Mouse (Mus musculus): Measurements from ENCODE around the gene Fam214b.
"Not testable (repeated sequence)": the region's sequence is repeated elsewhere in the genome, so short reads cannot be mapped to it uniquely, and the experiment has no call there.

GRCm38 (mm10) chr4:43000141-43000986 lies 45.7 kb downstream of the Fam214b start, which contains the start of gene Vcp:
- not testable (repeated sequence) for TF ChIP-seq CTCF (IDR thresholded peaks at IDR 0.05; ENCODE audit: extremely low read depth, insufficient read depth, insufficient read length, insufficient replicate concordance); POLR2A (IDR thresholded peaks at IDR 0.05; ENCODE audit: low read depth, low read length)
